Mouse (Mus musculus) gastrocnemius, adult 18-20 months (tissue): ENCODE results near the gene Ilkap. TPM values are rescaled to one million over a fixed set of nuclear protein-coding genes. Genes with fewer than 3 reads are reported as not detected.

Source experiments
- DNase-seq: peaks from one replicate; pipeline ENCODE4 v3.0.0; 2021; ENCODE audit warnings: low spot score
- long read RNA-seq, 2 experiments: library from polyadenylated mRNA; stranded (forward); transcript quantifications; one replicate each; pipeline ENCODE4 v2.0.0; 2021
- total RNA-seq, 2 experiments: library from RNA; stranded (reverse); gene quantifications; 2 replicates each; pipeline ENCODE4 v1.2.3; 2021

Ilkap gene
- total RNA-seq = 10 to 100 TPM; 35.4 to 40.1 TPM
- long read RNA-seq, experiment 1, transcript Ilkap-201 (12 exons, 1,368 nt) = major isoform, 39 of 56 reads
- long read RNA-seq, experiment 1, partial matches to known transcripts = 0 of 56 reads
- long read RNA-seq, experiment 1, other reads (novel, unspliced or antisense) = 16 of 56 reads
- long read RNA-seq, experiment 2, transcript Ilkap-201 (12 exons, 1,368 nt) = major isoform, 41 of 62 reads
- long read RNA-seq, experiment 2, partial matches to known transcripts = 3 of 62 reads
- long read RNA-seq, experiment 2, other reads (novel, unspliced or antisense) = 18 of 62 reads

DNA sequence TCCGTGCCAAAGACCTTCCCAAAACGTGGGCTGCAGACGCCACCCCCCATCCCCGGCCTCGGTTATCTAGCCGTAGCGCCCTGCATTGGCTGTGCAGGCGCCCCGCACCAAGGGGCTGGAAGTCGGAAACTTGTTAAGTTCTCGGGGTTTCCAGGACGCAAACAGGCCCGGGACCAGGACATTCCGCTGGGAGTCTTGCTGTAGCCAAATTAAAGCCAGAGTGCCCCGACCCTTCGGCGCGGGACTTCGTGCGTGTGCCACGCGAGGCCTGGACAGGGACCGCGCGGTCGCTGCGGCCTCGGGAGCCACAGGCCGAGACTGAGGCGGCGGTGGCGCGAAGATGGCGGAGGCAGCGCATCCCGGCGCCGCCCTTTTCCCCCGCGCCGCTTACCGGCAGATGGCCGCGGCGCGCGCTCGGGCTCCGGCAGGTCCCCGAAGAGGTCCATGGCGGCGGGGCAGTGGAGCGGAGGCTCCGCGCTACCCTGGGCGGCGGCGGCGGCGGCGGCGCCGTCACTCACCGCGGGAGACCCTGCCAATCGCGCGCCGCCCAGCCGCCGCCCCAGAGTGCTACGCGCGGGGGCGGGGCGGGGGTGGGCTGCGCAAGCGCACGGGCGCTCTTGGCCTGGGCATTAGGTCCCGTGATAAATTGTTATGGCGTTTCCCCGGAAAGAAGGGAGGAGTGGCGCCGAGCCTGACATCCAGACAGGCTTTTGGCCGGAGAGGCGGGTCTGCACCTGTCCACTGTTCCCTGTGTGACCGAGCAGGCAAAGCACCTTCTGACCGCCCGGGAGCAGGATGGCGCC is at the start of gene Ilkap:
TSS of gene Ilkap (minus strand) at position 556 of the 803 bp plus-strand sequence.
- peak; percentile 83 for DNase-seq

DNA sequence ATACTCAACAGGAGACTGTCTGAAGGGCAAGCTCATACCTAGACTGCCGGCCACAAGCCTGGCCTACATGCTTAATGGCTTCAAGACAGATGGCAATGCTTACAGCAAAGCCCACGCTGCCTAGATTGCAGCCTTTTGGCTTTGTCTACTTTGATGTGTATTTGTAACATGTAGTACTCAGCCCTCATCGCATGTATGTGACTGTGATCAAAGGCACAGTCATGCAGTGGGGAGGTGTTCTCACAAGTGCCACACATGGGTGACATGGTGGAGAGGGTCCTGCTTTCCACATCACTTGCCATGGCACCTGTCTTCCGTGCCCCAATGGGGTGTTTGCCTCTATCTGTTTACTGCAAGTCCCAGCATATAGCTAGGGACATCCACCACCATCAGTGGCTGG is 47.9 kb upstream of the Ilkap start:
- DNase-seq = no peak

DNA sequence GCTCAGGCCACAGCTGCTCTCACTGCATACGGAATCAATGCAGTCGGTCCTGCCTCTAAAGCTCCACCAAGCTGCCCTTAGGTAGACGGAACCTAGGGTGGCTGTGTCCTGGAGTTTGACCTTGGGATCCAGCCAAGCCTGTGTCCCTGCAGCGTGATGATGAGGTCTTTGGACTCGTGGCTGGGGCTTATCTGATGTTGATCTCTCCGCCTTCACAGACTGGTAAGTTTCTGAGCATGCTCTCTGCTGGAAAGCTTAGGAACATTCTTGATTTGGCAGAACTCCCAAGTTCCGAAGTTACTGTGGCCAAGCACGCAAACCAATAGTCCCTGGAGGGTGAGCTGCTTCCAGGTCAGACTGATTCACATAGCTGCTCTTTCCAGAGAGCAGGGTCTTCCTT is 47.4 kb upstream of the Ilkap start:
- peak; percentile 90 for DNase-seq

DNA sequence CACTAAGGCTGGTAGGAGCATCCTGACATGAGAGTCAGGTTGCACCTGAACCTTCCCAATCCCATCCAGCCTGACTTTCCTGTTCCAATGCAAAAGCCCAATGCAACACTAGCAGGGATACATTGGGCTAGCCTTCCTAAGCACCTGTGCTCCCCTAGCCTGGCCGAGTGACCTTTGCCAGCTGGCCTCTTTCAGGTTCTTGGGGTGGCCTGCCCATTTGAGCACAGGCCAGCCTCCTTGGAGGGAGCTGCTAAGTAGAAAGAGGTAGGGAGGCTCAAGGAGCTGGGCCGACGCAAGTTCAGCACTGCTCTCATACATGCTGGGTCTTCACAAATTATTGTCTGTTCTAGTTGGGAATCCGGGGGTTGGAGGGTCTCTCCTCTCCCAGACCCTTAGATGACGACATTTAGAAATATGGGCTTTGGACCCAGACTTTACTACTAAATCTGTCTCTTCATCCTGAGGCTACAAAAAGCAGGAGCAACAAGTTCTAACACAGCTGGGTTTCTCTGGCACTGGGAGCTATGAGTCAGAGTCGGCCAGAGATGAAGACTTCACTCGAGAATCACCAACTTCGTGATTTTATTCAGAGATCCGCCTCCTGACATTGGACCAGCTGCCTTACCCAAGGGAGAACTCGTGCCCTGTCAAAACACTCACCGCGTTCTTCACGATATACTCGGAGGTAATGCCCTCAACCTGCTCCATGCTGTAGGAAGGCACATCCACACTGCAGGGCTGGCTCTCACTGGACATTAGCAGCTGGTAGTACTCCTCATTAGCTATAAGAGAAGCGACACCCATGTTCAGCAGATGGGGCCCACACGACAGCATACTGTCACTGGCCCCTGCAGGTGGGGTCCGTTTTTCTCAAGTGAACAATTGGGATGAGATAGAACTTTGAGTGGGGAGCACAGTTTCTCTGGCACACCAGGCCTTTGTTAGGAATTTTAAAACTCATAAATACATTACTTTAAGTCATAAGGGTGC is 46.5 kb upstream of the Ilkap start:
- peak; percentile 53 for DNase-seq

DNA sequence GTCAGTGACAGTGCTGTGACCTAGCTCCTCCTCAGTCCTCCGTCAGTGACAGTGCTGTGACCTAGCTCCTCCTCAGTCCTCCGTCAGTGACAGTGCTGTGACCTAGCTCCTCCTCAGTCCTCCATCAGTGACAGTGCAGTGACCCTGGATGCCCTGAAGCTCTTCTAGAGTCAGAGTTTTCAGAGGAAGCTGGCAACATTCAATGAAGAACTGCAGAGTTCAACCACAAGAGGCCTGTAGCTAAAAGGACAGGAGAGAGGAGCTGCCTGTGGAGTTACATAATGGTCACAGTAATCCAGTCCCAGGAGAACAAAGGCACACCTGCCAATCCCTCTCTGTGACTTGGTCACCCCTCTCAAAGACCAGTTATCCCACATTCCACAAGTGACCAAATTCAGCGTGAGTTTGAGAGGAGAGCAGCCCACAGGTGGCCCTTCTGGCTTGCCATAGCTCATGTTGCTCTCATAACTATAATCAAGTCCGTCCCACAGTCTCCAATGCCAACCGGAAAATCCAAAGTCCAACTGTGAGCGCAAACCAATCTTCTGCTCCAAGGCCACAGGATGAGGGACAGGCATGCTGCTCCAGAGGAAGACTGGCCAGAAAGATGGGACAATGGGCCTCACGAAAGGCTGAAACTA is 43.9 kb upstream of the Ilkap start:
- DNase-seq = no peak

DNA sequence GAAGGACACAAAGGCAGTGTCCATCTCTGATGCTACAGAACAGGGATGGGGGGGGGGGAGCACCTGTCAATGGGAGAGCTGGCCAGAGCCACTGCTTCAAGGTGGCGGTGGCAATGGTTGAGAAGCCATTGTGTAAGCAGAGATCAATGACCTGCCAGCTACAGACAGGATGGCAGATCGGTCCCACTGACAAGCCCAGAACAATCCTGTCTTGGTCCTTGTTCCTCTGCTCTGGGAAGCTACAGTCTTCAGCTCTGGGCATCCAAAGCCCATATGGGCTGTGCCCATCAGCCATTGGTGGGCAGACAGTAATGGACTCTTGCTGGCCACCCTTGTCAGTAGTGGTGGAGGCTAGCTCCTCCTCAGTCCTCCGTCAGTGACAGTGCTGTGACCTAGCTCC is 43.2 kb upstream of the Ilkap start:
- DNase-seq = no peak

DNA sequence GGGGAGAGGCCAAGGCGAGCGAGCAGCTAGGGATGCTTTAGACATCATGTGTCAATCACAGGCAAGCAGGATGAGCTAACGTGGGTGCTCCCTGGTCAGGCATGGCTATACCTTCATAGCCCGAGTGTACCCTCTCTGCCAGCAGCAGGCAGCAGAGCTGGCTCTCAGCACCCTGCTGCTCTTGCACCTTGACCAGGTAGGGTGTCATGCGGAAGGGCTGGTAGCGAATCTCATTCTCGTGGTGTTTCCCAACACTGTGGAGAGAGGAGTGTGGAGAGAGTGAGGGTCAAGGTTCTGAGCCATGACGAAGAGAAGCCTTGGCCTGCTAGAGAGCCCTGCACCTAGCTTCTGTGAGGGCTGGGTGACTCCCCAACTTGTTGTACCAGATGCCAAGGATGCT is 41.2 kb upstream of the Ilkap start:
- DNase-seq = no peak

DNA sequence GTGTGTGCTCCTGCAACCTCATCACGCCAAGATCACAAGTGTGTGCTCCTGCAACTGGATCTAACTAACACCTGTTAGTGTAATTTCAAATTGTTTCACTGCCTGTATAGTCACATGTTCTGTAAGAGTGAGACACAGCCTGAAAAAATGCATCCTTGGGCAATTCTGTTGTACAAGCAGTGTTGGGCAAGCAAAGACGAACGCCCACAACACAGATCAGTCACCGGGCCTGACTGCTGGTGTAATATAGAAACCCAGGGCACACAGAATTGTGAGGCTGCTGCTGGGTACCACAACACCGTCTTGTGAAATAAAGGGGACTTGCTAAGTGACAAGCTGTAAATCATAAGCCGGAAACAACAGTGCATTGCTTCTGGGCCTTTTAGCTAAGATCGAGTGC is 39.0 kb upstream of the Ilkap start:
- DNase-seq = no peak

DNA sequence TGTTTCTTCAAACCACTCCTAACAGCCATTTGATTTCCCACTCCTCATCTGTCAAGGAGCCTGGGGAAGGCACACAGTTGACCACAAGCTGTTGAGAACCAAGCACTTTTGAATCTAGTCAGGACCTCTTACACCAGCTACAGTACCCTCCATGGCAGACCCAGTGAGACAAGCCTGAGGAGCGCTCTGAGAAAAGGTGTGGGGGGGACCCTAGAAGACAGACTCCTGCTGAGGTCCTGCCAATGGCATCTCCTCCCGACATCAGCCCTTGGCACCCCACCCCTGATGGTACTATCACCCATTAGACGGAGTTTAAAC is 38.4 kb upstream of the Ilkap start:
- DNase-seq = no peak

DNA sequence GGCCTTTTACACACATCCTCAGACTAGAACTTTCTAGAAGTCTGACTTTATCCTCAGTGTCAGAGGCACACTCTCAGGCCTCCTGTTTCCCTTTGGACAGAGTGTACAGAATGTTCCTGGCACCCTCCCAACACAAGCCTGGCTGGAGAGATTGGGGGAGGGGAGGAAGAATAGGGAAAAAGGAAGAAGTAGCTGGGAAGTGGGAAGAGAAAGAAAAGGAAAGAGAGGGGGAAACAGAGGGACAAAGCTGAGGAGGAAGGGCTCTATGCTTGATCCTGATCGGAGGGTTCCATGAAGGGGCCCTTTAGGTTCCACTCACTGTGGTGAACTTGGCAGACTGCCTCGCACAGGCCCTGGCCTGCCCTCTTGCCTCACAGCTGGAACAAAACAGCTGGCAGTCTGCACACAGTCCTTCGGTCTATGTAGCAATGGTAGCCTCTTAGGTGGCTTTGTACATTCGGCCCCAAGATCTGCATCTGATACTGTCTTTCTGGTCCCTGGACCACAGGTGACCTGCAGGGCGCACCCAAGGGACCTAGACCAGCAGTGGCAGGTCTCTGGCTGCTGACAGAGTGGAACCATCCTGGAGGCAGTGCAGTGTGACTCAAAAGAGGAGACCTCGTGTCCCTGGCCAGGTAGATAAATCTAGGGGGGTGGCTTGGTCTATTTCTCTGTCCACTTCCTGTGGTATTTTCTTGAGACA is 37.9 kb upstream of the Ilkap start:
- peak; percentile 93 for DNase-seq

DNA sequence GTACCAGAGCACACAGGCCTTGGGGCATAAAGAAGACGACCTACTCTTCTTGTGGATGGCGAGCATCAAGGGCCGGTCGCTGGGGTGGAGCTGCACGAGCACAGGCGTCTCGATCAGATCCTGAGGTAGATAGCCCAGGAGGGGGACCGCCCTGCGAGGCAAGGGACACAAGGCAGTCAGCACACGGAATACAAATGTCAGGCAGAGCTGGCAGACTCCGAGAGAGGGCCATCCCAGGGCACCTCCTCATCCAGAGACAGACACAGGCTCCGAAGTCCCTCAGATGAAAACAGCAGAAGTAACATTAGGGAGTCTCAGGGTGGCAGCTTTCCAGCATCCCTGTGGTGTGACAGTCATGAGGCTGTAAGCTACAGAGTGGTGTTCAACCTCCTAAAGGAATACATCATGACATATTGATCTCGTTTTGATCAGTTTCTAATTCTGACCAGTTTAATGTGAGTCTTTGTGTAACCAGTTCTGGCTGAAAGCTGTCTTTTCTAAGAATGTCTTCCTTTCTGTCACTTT is 37.1 kb upstream of the Ilkap start:
- DNase-seq = no peak

DNA sequence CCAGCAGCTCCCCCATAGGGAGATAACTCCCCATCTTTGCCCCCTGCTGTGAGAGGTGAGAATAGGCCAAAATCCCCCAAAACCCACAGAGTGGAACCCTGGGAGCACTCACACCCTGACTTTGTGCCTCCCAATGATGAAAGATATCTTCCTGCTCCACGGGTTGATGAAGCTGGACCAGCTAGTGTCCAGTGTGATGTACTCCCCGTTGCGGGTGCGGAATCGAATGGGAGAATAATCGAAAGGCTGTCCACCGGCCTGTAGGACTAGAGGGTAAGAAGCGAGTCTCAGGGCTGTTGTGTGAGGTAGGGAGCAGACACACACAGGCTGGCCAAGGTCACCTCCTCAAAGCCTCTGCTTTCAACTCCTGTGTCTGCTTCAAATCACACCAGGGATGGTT is 36.3 kb upstream of the Ilkap start:
- DNase-seq = no peak

DNA sequence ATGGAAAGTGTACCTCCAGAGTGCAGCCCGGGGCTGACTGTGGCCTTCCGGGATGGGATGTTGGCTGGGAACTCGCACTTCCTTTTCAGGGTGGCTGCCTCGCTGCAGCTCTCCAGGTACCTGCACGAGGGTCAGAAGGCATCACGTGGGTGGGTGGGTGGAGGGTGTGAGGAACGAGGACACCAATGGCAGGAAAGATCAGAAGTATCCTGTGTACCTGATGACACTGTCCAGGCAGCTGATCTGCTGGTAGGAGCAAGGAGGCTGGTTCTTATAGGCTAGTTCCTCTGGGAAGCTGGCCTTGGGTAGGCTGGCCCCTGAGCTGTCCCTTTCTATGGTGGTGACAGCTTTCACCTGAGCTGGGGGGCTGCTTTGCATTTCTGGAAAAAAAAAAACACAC is 32.1 kb upstream of the Ilkap start:
- no peak for DNase-seq

DNA sequence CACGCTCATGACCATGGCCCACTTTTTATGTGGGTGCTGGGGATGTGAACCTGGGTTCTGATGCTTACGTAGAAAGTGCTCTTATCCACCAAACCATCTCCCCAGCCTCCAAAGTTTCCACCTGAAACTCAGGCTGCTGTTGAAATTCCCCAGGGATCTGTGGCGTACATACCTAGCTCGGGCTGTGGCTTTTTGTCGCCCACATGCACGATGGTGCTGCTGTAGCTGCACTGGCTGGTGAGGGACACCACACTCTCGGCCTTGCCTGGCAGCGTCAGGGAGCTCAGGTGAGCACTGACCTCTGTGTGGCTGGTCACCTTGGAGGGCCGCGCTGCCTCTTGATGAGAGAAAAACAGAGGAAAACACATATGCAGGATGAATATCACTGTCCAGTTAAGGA is 30.6 kb upstream of the Ilkap start:
- no peak for DNase-seq

DNA sequence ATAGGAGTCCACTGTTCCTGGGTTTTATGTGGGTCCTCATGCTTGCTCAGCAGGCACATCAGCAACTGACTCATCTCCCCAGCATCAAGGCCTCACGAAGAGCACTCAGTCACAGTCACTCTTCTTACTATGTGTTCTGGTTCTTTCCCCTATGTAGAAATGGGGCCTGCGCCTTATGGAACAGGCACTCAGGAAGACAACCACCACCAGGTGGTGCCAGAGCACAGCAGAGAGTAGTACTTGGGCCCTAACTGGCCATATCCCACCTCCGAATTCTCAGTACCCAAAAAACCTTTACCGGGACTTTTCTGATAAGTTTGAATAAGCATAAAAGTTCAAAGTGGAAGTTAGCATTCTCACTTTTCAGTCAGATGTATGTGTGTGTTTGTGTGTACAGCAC is 30.0 kb upstream of the Ilkap start:
- peak; percentile 87 for DNase-seq

DNA sequence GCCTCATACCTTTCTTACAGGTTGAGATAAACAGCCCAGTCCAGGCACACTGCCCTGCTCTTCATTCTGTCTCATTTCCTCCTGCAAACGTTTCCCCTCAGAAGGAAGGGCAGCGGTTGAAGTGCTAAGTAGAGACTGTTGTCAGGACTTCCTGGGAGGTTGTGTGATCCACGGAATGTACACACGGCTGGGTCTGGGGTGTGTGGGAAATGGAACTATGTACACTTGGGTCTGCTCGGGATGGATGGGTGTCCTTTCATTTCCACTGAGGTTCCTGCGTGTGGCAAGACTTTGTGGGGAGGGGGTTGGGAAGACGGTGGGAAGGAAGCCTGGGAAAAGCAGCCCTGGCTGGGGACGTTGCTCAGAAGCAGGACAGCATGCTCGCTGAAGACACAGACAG is 27.8 kb upstream of the Ilkap start:
- no peak for DNase-seq

DNA sequence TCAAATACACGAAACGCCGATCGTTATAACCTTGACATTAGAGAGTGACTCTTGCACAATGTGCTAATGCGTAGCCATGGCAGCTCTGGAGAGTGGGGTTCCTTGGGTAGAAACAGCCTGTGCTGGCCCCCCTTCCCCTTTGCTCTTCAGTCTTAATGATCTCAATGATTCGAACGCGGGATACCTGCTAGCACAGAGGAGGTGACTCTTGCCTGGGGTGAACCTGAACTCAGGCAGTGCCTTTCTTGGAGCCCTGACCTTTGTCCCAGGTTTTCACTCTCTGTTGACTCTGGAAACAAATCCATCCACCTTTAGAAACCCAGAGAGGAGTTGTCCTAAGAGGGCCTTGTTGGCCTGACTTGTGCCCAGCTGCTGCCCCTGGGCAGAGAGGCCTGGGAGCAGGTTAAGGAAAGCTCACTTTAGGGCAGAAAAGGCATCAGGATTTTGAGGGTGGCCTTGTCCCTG is 22.0 kb upstream of the Ilkap start:
- DNase-seq = no peak

DNA sequence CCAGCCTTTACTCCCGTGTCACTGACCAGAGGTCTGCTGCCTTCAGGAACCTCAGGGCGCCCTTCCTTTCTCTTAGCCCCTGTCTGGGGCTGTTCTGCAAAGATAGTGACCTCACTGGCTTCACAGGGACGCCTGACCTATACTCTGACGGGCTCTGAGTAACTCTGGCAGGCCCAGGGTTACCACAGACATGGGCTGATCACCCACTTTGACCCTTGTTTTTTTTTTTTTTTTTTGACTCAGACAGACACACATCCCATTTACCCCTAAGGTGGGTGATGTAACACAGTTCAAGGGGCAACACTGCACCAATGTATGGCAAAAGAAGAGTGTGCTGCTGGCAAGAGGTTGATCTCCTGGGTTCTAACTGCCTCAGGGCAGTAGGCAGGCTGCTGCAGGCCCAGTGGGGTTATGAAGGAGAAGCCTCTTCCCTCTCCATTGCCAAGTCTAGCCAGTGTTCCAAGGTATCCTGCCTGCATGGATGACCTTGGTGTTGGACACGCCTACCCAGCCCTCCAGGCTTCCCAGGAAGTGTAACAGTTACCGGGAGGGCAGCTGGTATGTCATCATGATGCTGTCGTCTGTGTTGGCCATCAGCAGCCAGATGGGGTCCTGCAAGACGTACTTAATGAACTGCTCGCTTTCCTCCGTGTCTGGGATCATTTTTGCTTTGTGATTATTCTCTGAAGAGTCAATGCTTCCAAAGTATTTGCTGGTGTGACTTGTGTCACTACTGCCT is 21.4 kb upstream of the Ilkap start:
- no peak for DNase-seq

DNA sequence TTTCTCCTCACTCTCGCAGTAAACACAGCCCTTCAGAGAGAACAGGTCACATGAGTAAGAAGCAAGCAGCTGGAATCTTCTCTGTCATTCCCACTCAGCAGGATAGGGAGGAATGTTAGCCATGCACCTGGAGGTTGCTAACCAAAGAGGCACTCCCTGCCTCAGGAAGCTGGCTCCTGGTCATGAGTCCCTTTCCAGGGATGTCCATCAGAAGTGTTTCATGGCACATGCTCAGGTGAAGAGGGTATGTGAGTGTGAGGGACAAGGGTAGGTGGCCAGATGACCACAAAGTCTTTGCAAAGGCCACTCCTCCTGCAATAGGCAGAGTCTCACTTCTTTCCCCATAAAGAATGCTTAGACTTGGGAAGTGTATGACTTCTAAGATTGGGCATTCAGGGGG is 19.4 kb upstream of the Ilkap start:
- no peak for DNase-seq

DNA sequence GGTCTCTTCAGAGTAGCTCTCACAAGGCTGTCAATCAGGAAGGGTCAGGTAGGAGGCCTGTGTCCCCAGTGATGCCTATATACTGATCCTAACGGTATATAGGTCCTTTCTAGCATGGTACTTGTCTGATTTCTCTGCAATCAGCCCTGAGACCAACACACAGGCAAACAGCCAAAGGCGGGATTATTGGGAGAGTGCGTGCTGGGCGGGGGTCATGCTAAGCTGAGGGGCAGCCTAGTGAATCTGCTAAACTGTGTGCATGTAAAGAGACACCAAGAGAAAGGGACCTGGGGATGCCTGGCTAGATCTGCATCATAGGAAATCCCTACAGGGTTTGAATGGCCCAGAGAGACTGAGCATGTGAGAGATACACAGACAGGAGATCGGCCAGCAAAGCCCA is 16.7 kb upstream of the Ilkap start:
- DNase-seq = no peak
